9 mouse cellular contexts compared by ENCODE assay signal in the genomic region with DNA sequence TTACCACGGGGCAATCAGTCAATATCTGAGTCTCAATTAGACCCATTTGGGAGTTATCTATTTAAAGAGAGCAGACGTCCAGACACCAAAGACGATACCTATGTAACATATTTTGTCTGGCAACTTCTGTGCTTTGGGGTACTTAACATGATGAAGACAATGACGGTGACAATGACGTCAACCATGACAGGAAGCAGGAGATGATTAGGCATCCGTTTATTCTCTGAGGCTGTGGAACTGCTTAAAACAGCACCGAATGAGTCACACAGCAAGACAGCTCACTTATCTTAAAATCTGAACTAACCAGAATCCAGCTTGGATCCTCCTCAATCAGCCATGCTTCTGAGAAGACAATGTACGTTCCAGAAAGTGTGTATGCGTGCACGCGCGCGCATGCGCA. TPM values are rescaled to one million over a fixed set of nuclear protein-coding genes. Genes with fewer than 3 reads are reported as not detected.
DNase-seq lines count a peak whose midpoint lies in the region; ATAC-seq lines count a peak whose summit lies in the region.
"Had no signal": no experiment of that assay in that cellular context is flagged by ENCODE, and none has a peak within 500 bp of the region (broad histone marks: within the 10 kb centered on the region; RNA-seq: fewer than 3 reads in every experiment).

No protein-coding gene starts in this region.

- peaks cover 38% of the 10 kb centered on the region for H3K4me1 ChIP-seq in limb, embryonic 15.5 days
- H3K4me1 ChIP-seq in limb, embryonic 10.5 days: peaks cover 48% of the 10 kb centered on the region

- H3K4me2 ChIP-seq in limb, embryonic 15.5 days: no peak overlapping the region

- H3K4me3 ChIP-seq in limb, embryonic 15.5 days: no peak overlapping the region
- H3K4me3 ChIP-seq in limb, embryonic 10.5 days: no peak overlapping the region

- H3K9me3 ChIP-seq in limb, embryonic 15.5 days: no peaks in the 10 kb centered on the region
- no peaks in the 10 kb centered on the region for H3K9me3 ChIP-seq in limb, embryonic 10.5 days (replicated peaks)

- H3K27me3 ChIP-seq in limb, embryonic 15.5 days: no peaks in the 10 kb centered on the region
- H3K27me3 ChIP-seq in limb, embryonic 10.5 days (ENCODE audit: low read depth, poor library complexity, severe bottlenecking): no peaks in the 10 kb centered on the region

- no peak for ATAC-seq in limb, embryonic 15.5 days (ENCODE audit: insufficient number of reproducible peaks, low FRiP score, low TSS enrichment, low read depth)

- 71% methylated on average over 14 of the region's 14 CpGs for WGBS in limb, embryonic 15.5 days
- 83% methylated on average over 14 of the region's 14 CpGs for WGBS in limb, embryonic 10.5 days

- peak overlapping the region; percentile 2; the same call in 1 of the 2 replicates for H3K27ac ChIP-seq in limb, embryonic 15.5 days
- H3K27ac ChIP-seq in limb, embryonic 10.5 days: no peak overlapping the region

- no peak overlapping the region for H3K9ac ChIP-seq in limb, embryonic 15.5 days

- no peaks in the 10 kb centered on the region for H3K36me3 ChIP-seq in limb, embryonic 15.5 days
- 0 out of 2 replicates have a peak, but pooled peaks cover 6% of the 10 kb centered on the region for H3K36me3 ChIP-seq in limb, embryonic 10.5 days

- peak; percentile 30 to 45 for DNase-seq in frontal cortex, postnatal 36 days (ENCODE audit: low spot score in 2 of 2)
- DNase-seq in frontal cortex, postnatal 10 days (ENCODE audit: low spot score in 2 of 2): no peak
- no peak for DNase-seq in limb, embryonic 10.5 days (ENCODE audit: low spot score)
- peak; percentile 27 for DNase-seq in NIH3T3 (ENCODE audit: low read depth)
- DNase-seq in lung, postnatal 36 days: peak; percentile 40
- DNase-seq in spleen, adult 18-20 months: no peak
- no peak for DNase-seq in layer of hippocampus, adult 9-10 months (ENCODE audit: low spot score)
- DNase-seq: kidney, postnatal 10 days had no signal

RNA-seq across cellular contexts. Expression of a gene that starts 56.8 kb away (rescaled TPM):
- 4.4 and 5.1 TPM in 2 replicates for polyA plus RNA-seq in limb, embryonic 15.5 days (2015; fragmentation: Nextera tagmentation; extraction: Ambion mirVana)
- polyA plus RNA-seq in limb, embryonic 10.5 days (2016; fragmentation: Nextera tagmentation; extraction: Ambion mirVana): 4.3 and 4.7 TPM in 2 replicates

Comparison
In these comparisons a context has a peak if more than half of its experiments do, and no peak if none do; other contexts are left out.
1. DNase-seq: peak in frontal cortex, postnatal 36 days (2 of 2), NIH3T3 (single experiment) and lung, postnatal 36 days (single experiment); none in frontal cortex, postnatal 10 days (0 of 2), limb, embryonic 10.5 days (single experiment), spleen, adult 18-20 months (0 of 2) and layer of hippocampus, adult 9-10 months (single experiment).